Mouse (Mus musculus): ENCODE results near the gene Pcnx3. TPM values are rescaled to one million over a fixed set of nuclear protein-coding genes. Genes with fewer than 3 reads are reported as not detected.
A peak's percentile ranks its signal among the peaks of the same experiment; 100 is the strongest.

Gene Pcnx3
- polyA plus RNA-seq, 1 experiment: 67.4 TPM

DNA sequence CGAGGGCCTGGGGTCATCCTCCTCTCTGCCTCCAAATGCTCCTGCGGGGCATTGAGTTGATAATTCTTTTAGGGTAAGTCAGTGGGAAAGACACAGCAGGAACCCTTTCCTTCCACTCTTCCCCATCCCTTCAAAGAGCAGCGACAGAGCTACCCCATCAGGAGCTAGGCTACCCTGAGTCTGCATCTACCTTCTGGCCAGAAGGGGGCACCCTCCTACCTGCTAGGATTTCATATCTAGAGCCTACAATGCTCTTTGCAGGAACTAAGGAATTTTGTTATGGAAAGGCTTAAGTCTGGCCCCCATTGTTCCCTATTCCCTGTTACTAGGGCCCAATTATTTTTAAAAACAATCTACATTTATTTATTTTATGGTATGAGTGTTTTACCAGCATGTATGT, 22.5 kb upstream of the Pcnx3 start:
- H3K4me3 ChIP-seq (ENCODE audit: control insufficient read depth, low read depth, low read length): no peak overlapping the region
- no peaks in the 10 kb centered on the region; the same call in 1 of the 2 replicates for H3K36me3 ChIP-seq (ENCODE audit: control insufficient read depth, insufficient read depth, low read length)
- no peak overlapping the region for H3K27ac ChIP-seq (ENCODE audit: control insufficient read depth, insufficient read depth, low read depth, low read length)
- TF ChIP-seq CTCF (IDR thresholded peaks at IDR 0.05; ENCODE audit: control insufficient read depth, insufficient read depth, insufficient replicate concordance, low read depth, low read length) (peak; percentile 43; the same call in 1 of the 2 replicates), POLR2A (IDR thresholded peaks at IDR 0.05; ENCODE audit: control insufficient read depth, low read depth, low read length) (no peak)
- peaks cover 19% of the 10 kb centered on the region for H3K4me1 ChIP-seq (ENCODE audit: control insufficient read depth, insufficient read depth, low read length)
- no peaks in the 10 kb centered on the region for H3K27me3 ChIP-seq (ENCODE audit: control insufficient read depth, insufficient read depth, low read length)

DNA sequence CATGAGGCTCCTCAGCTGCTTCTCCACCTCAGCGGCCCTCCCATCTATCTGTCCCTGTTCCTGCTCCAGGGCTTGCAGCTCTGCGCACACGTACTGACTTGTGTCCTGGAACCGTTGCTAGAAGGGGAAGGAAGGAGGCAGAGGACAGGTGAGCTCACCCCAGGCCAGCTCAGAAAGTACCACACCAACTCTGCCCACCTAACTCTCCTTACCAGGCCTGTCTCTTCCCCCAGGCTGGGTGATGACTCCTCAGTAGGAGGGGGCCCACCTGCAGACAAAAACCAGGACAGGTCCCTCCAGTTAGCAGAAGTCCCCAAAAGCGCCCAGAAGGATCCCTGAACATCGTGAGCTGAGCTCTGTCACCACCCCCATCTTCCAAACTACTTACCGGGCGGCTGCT, 21.9 kb upstream of the Pcnx3 start:
- no peak overlapping the region for H3K4me3 ChIP-seq (ENCODE audit: control insufficient read depth, low read depth, low read length)
- no peaks in the 10 kb centered on the region for H3K27me3 ChIP-seq (ENCODE audit: control insufficient read depth, insufficient read depth, low read length)
- no peak overlapping the region for H3K27ac ChIP-seq (ENCODE audit: control insufficient read depth, insufficient read depth, low read depth, low read length)
- peaks cover 13% of the 10 kb centered on the region for H3K4me1 ChIP-seq (ENCODE audit: control insufficient read depth, insufficient read depth, low read length)
- TF ChIP-seq CTCF (IDR thresholded peaks at IDR 0.05; ENCODE audit: control insufficient read depth, insufficient read depth, insufficient replicate concordance, low read depth, low read length): no peak
- TF ChIP-seq POLR2A (IDR thresholded peaks at IDR 0.05; ENCODE audit: control insufficient read depth, low read depth, low read length): no peak
- no peaks in the 10 kb centered on the region; the same call in 1 of the 2 replicates for H3K36me3 ChIP-seq (ENCODE audit: control insufficient read depth, insufficient read depth, low read length)

DNA sequence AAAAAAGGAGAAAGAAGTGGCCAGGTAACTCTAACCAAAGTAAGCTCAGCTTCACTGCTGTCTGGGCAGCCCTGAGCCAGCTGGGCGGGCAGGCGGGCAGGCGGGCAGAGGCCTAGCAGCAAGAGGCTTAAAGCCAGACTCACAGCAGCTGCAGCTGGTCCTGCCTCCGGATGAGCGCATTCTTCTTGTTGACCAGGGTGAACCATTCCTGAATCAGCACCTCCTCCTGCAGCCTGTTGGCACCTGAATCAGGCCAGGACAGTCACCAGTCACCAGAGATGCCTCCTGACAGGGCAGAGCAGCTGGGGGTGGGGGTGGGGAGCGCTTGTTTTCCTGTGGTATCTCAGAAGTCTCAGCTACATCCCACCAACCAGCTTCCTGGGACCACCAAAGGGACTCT, 21.4 kb upstream of the Pcnx3 start:
- Histone ChIP-seq H3K27ac (ENCODE audit: control insufficient read depth, insufficient read depth, low read depth, low read length) (no peak overlapping the region), H3K4me1 (ENCODE audit: control insufficient read depth, insufficient read depth, low read length) (peaks cover 12% of the 10 kb centered on the region), H3K27me3 (ENCODE audit: control insufficient read depth, insufficient read depth, low read length) (no peaks in the 10 kb centered on the region), H3K4me3 (ENCODE audit: control insufficient read depth, low read depth, low read length) (no peak overlapping the region), H3K36me3 (ENCODE audit: control insufficient read depth, insufficient read depth, low read length) (no peaks in the 10 kb centered on the region; the same call in 1 of the 2 replicates)
- TF ChIP-seq CTCF (IDR thresholded peaks at IDR 0.05; ENCODE audit: control insufficient read depth, insufficient read depth, insufficient replicate concordance, low read depth, low read length): no peak
- TF ChIP-seq POLR2A (IDR thresholded peaks at IDR 0.05; ENCODE audit: control insufficient read depth, low read depth, low read length): no peak

DNA sequence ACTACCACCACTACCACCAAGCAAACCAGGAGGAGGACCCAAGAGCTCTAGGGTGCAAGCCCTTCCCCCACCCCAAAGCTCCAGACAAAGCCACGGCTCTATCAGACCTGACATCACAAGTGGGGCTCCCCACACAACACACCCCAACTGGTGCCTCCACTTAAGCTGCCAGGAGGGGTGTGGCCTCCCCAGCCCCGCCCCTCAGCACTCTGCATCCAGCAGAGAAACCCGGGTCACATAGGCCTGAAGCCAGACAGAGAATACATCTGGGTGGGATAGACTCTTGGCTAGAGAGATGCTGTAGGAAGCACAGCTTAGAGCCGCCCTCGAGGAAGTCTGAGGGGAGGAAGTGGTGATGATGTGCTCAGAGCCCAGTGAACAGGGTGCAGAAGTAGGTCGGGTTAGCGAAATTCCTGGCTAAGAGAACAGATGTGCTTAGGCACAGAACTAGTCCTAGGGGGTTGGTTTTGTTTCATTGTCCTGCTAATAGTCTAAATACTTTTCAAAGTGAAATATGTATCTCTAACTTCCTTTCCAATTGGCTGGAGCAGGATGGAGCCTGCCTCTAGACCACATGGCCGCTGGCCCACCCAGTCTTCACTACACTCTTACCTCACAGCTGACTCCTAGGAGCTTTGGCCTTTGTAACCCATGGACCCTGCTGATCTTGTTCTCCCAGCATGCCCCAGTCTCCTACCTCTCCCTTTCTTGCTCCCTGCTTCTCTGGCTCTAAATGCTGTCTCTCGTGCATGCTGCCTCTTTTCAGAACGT, 16.3 kb upstream of the Pcnx3 start:
- H3K36me3 ChIP-seq (ENCODE audit: control insufficient read depth, insufficient read depth, low read length): peaks cover 1% of the 10 kb centered on the region
- H3K27me3 ChIP-seq (ENCODE audit: control insufficient read depth, insufficient read depth, low read length): no peaks in the 10 kb centered on the region
- H3K4me3 ChIP-seq (ENCODE audit: control insufficient read depth, low read depth, low read length): no peak overlapping the region
- peak overlapping the region; percentile 34; the same call in 1 of the 2 replicates for H3K27ac ChIP-seq (ENCODE audit: control insufficient read depth, insufficient read depth, low read depth, low read length)
- 0 out of 2 replicates have a peak, but pooled peaks cover 3% of the 10 kb centered on the region for H3K4me1 ChIP-seq (ENCODE audit: control insufficient read depth, insufficient read depth, low read length)
- TF ChIP-seq POLR2A (IDR thresholded peaks at IDR 0.05; ENCODE audit: control insufficient read depth, low read depth, low read length) (no peak), CTCF (IDR thresholded peaks at IDR 0.05; ENCODE audit: control insufficient read depth, insufficient read depth, insufficient replicate concordance, low read depth, low read length) (no peak)

DNA sequence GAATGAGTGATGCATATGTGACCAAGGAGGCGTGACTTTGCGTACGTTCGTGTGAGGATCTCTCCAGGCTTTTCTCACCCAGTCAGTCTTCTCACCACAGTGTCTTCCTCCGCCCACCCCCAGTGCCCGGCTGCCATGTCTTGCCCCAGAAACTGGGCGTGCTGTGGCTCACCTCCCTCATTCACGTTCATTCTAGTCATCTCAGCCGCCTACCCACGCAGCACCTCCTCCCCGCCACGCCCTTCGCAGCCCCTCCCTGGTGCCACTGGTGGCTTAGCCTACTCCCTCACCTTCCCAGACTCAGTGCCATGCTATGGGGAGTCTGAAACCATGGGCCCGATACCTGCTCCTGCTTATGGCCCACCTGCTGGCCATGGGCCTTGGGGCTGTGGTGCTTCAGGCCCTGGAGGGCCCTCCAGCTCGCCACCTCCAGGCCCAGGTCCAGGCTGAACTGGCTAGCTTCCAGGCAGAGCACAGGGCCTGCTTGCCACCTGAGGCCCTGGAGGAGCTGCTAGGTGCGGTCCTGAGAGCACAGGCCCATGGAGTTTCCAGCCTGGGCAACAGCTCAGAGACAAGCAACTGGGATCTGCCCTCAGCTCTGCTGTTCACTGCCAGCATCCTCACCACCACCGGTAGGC, 15.6 kb upstream of the Pcnx3 start, which contains the start of gene Kcnk7:
Gene Kcnk7 (plus strand): TSS at position 205 of the 638 bp plus-strand sequence.
- Histone ChIP-seq H3K4me1 (ENCODE audit: control insufficient read depth, insufficient read depth, low read length) (0 out of 2 replicates have a peak, but pooled peaks cover 3% of the 10 kb centered on the region), H3K36me3 (ENCODE audit: control insufficient read depth, insufficient read depth, low read length) (peaks cover 1% of the 10 kb centered on the region), H3K27ac (ENCODE audit: control insufficient read depth, insufficient read depth, low read depth, low read length) (peak within 1 kb of the TSS; percentile 34; the same call in 1 of the 2 replicates), H3K4me3 (ENCODE audit: control insufficient read depth, low read depth, low read length) (no peak within 1 kb of the TSS), H3K27me3 (ENCODE audit: control insufficient read depth, insufficient read depth, low read length) (no peaks in the 10 kb centered on the region)
- TF ChIP-seq POLR2A (IDR thresholded peaks at IDR 0.05; ENCODE audit: control insufficient read depth, low read depth, low read length): no peak
- no peak for TF ChIP-seq CTCF (IDR thresholded peaks at IDR 0.05; ENCODE audit: control insufficient read depth, insufficient read depth, insufficient replicate concordance, low read depth, low read length)

DNA sequence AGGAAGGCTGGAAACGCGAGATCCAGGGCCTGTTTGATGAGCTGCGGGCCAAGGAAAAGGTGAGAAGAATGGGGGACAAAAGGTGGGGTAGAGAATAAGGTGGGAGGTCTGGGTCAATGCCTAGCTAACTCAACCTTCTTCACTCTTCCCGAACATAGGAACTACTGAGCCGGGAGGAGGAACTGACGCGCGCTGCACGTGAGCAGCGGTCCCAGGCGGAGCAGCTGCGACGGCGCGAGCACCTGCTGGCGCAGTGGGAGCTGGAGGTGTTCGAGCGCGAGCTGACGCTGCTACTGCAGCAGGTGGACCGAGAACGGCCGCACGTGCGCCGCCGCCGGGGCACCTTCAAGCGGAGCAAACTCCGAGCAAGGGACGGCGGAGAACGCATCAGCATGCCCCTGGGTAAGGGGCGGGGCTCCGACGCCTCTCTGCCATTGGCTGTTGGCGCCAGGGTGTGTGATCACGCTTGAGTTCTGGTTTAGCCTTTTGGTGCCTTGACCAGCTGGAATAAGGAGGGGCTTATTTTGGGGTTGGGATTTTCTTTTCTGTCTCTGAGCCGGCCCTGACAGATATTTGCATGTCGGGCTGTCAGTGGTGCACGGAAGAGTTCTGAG, 7.2 kb upstream of the Pcnx3 start:
- peak overlapping the region; percentile 16; the same call in 1 of the 2 replicates for H3K27ac ChIP-seq (ENCODE audit: control insufficient read depth, insufficient read depth, low read depth, low read length)
- peaks cover 8% of the 10 kb centered on the region for H3K36me3 ChIP-seq (ENCODE audit: control insufficient read depth, insufficient read depth, low read length)
- TF ChIP-seq POLR2A (IDR thresholded peaks at IDR 0.05; ENCODE audit: control insufficient read depth, low read depth, low read length) (no peak), CTCF (IDR thresholded peaks at IDR 0.05; ENCODE audit: control insufficient read depth, insufficient read depth, insufficient replicate concordance, low read depth, low read length) (no peak)
- peaks cover 21% of the 10 kb centered on the region for H3K4me1 ChIP-seq (ENCODE audit: control insufficient read depth, insufficient read depth, low read length)
- H3K4me3 ChIP-seq (ENCODE audit: control insufficient read depth, low read depth, low read length): peak overlapping the region; percentile 6
- H3K27me3 ChIP-seq (ENCODE audit: control insufficient read depth, insufficient read depth, low read length): no peaks in the 10 kb centered on the region

DNA sequence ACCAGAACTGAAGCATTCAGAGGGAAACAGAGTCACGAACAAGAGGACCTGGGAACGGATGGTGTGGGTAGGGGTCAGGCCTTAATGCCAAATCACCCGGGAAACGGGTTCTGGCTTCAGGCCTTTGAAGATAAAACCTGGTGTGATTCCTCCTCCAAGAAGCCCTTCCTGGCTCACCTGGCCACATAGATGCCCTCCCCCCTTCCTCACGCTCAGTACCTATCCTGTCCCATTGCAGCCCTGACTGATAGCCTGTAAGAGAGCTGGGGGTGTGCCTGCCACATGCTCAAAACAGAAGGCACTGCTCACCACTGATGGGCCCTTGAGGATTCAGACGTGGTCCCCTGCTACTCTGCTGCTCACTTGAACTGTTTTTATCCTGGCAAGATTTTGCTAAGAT, 5.1 kb upstream of the Pcnx3 start:
- H3K4me1 ChIP-seq (ENCODE audit: control insufficient read depth, insufficient read depth, low read length): peaks cover 36% of the 10 kb centered on the region
- peaks cover 7% of the 10 kb centered on the region for H3K36me3 ChIP-seq (ENCODE audit: control insufficient read depth, insufficient read depth, low read length)
- no peak overlapping the region for H3K4me3 ChIP-seq (ENCODE audit: control insufficient read depth, low read depth, low read length)

More for the DNA sequence above, 5.1 kb upstream of the Pcnx3 start:
- no peaks in the 10 kb centered on the region for H3K27me3 ChIP-seq (ENCODE audit: control insufficient read depth, insufficient read depth, low read length)
- no peak for TF ChIP-seq POLR2A (IDR thresholded peaks at IDR 0.05; ENCODE audit: control insufficient read depth, low read depth, low read length)
- no peak for TF ChIP-seq CTCF (IDR thresholded peaks at IDR 0.05; ENCODE audit: control insufficient read depth, insufficient read depth, insufficient replicate concordance, low read depth, low read length)
- no peak overlapping the region for H3K27ac ChIP-seq (ENCODE audit: control insufficient read depth, insufficient read depth, low read depth, low read length)
